Mouse (Mus musculus) intestine, postnatal 0 days (tissue): ENCODE measurements around the gene Gm29427. TPM values are rescaled to one million over a fixed set of nuclear protein-coding genes. Genes with fewer than 3 reads are reported as not detected.

ENCODE experiments used
- ATAC-seq: fragments of 200-750 bp; cut with Nextera tagmentation; 2 replicates; pipeline ENCODE4 v1.8.0; 2017; ENCODE audit warnings: mild to moderate bottlenecking, moderate TSS enrichment, moderate library complexity
- H3K27ac ChIP-seq: fragments of 300-500 bp; sonication (generic); 2 replicates; pipeline ENCODE4 v1.5.1; 2014; ENCODE audit warnings: mild to moderate bottlenecking, low read depth, low read length, moderate library complexity
- H3K27me3 ChIP-seq: fragments of 300-500 bp; sonication (generic); replicated peaks from 2 replicates; pipeline ENCODE4 v1.6.1; 2014; ENCODE audit warnings: low read length, mixed read lengths; ENCODE audit not compliant: control insufficient read depth, insufficient read depth
- H3K36me3 ChIP-seq: fragments of 300-500 bp; sonication (generic); 2 replicates; pipeline ENCODE4 v1.6.1; 2014; ENCODE audit warnings: mild to moderate bottlenecking, moderate library complexity; ENCODE audit not compliant: control insufficient read depth, insufficient read depth
- H3K4me1 ChIP-seq: fragments of 300-500 bp; sonication (generic); replicated peaks from 2 replicates; pipeline ENCODE4 v1.6.1; 2014; ENCODE audit warnings: antibody characterized with exemption, low read length, mixed read lengths; ENCODE audit not compliant: control insufficient read depth, insufficient read depth
- H3K4me2 ChIP-seq: fragments of 300-500 bp; sonication (generic); replicated peaks from 2 replicates; pipeline ENCODE4 v1.6.1; 2014; ENCODE audit warnings: low read depth, mild to moderate bottlenecking, moderate library complexity
- H3K4me3 ChIP-seq: fragments of 300-500 bp; sonication (generic); 2 replicates; pipeline ENCODE4 v1.5.1; 2014; ENCODE audit warnings: low read depth, low read length
- H3K9ac ChIP-seq: fragments of 300-500 bp; sonication (generic); 2 replicates; pipeline ENCODE4 v1.6.1; 2014; ENCODE audit warnings: mild to moderate bottlenecking, low read depth, low read length
- H3K9me3 ChIP-seq: fragments of 300-500 bp; sonication (generic); 2 replicates; pipeline ENCODE4 v1.6.1; 2016; ENCODE audit warnings: mixed run types; ENCODE audit not compliant: control insufficient read depth
- CTCF ChIP-seq: sonication (generic); IDR thresholded peaks from 2 replicates; pipeline ENCODE4 v1.5.1; 2016; ENCODE audit warnings: low read depth, mild to moderate bottlenecking, control low read depth, antibody characterized with exemption, moderate library complexity
- WGBS: fragments of 180-500 bp; shearing (Covaris S2); extraction: QIAGEN DNeasy Blood & Tissue Kit; methylation state at CpG from one replicate; pipeline ENCODE4 v1.1.7; 2014; 5-methylcytosine and 5-hydroxymethylcytosine counted together
- polyA plus RNA-seq: library from polyadenylated mRNA; unstranded; fragments of >200 nt; fragmentation: Nextera tagmentation; extraction: Ambion mirVana; gene quantifications from 2 replicates; pipeline ENCODE4 v1.2.1, GENCODE M21; 2015

Gm29427 gene
- 0.20 and 0.48 TPM in 2 replicates for polyA plus RNA-seq

DNA sequence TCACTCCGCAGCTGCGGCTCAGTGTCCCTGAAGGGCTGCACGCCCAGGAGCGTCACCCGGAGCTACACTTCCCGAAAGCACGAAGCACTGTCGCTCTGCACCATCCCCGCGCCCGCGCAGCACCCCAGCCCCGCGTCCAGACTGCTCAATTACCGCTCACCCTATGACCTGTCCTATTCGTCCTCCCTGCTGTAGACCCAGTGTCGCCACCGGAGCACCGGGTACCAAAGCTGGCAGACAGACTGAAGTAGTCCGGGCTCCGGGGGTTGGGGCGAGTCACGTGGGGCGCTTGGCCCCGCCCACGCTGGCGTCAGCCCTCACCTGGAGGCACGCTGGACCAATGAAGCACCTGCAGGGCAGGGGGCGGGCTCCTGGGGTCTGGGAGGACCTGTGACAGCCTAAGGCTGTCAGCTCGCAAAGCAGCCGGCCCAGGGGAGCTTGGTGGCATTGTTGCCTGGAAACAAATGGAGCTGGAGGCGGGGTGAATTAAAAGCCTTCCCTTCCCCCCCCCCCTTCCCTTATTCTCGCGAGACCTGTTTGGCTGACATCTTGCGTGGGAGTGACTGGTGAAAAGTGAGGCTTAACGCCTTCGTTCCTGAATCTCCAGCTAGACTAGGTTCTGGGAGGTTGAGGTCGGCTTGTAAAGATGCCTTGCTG is at the start of gene Gm29427:
TSS of gene Gm29427 (minus strand) at position 239 of the 657 bp plus-strand sequence.
- Histone ChIP-seq H3K4me1 (0 out of 2 replicates have a peak, but pooled peaks cover 4% of the 10 kb centered on the region), H3K27me3 (no peaks in the 10 kb centered on the region), H3K4me3 (peak within 1 kb of the TSS; percentile 98), H3K4me2 (peak within 1 kb of the TSS; percentile 90), H3K27ac (peak within 1 kb of the TSS; percentile 92), H3K9ac (peak within 1 kb of the TSS; percentile 96), H3K36me3 (0 out of 2 replicates have a peak, but pooled peaks cover 17% of the 10 kb centered on the region), H3K9me3 (no peaks in the 10 kb centered on the region)
- peak; percentile 20; the same call in 1 of the 2 replicates for TF ChIP-seq CTCF
- peak; percentile 98 for ATAC-seq
- WGBS: under 1% methylated on average over 38 of the region's 38 CpGs

GRCm38 (mm10) chr1:130764027-130764461 is 48.4 kb upstream of the Gm29427 start:
- Histone ChIP-seq H3K9me3 (no peaks in the 10 kb centered on the region), H3K27ac (peak overlapping the region; percentile 46; the same call in 1 of the 2 replicates), H3K4me1 (no peaks in the 10 kb centered on the region), H3K4me3 (no peak overlapping the region), H3K36me3 (no peaks in the 10 kb centered on the region), H3K4me2 (peak overlapping the region; percentile 43), H3K27me3 (no peaks in the 10 kb centered on the region), H3K9ac (no peak overlapping the region)
- peak; percentile 92 for ATAC-seq
- WGBS: 32% methylated on average over 12 of the region's 12 CpGs
- TF ChIP-seq CTCF: no peak

DNA sequence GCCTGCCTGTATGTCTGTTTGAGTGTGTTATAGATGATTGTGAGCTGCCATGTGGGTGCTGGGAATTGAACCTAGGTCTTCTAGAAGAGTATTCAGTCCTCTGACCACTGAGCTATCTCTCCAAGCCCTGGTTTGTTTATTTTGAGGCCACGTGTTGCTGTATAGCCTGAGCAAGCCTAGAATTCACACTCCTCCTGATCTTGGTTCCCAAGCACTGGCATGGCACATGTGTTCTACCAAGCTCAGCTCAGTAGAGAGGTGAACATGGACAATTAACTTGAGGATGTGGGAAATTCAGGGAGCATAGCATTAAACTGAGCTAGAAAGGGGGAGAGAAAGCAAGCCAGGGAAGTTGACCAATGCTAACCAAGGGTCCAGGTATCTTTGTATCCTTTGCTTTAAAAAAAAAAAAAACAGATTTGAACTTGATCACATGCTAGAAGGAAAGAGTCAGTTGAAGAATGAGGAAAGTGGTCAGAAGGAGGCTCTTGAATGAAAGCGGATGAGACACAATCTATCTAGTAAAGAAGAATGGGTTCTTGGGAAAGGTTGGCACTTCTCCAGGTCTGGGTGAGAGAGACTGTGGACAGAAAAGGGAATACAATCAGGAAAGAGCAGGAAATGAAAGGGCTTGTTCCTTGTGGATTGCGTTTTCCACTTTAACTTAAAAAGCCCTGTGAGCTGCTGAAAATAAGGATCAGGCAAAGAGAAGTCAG is 46.6 kb upstream of the Gm29427 start:
- Histone ChIP-seq H3K4me1 (no peaks in the 10 kb centered on the region), H3K9ac (no peak overlapping the region), H3K27me3 (no peaks in the 10 kb centered on the region), H3K36me3 (no peaks in the 10 kb centered on the region), H3K27ac (no peak overlapping the region), H3K4me3 (no peak overlapping the region), H3K9me3 (no peaks in the 10 kb centered on the region), H3K4me2 (no peak overlapping the region)
- 52% methylated on average over 3 of the region's 3 CpGs for WGBS
- ATAC-seq: no peak
- no peak for TF ChIP-seq CTCF

DNA sequence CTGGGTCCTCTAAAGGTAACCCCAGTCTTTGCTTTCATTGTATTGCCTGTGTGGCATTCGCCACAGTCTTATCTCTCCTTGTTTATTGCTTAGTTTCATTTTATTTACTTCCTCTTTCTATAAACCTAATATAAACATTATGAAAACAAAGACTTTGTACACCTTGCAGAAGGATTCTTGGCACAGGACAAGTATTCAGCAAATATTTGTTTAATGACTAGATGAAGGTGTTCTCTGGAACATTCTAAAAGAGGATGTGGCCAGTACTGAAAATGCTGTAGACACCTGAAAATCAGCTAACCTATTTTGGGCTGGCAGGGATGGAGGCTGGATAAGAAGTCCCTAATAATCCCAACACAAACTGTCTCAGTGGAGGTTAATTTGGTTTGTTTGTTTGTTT is 46.0 kb upstream of the Gm29427 start:
- H3K9me3 ChIP-seq: no peaks in the 10 kb centered on the region
- H3K4me3 ChIP-seq: no peak overlapping the region
- no peak overlapping the region for H3K9ac ChIP-seq
- 32% methylated on average over 1 of the region's 1 CpGs for WGBS
- TF ChIP-seq CTCF: no peak
- H3K4me2 ChIP-seq: no peak overlapping the region
- no peaks in the 10 kb centered on the region for H3K36me3 ChIP-seq
- no peaks in the 10 kb centered on the region for H3K27me3 ChIP-seq
- H3K4me1 ChIP-seq: no peaks in the 10 kb centered on the region
- ATAC-seq: peak; percentile 52
- no peak overlapping the region for H3K27ac ChIP-seq

DNA sequence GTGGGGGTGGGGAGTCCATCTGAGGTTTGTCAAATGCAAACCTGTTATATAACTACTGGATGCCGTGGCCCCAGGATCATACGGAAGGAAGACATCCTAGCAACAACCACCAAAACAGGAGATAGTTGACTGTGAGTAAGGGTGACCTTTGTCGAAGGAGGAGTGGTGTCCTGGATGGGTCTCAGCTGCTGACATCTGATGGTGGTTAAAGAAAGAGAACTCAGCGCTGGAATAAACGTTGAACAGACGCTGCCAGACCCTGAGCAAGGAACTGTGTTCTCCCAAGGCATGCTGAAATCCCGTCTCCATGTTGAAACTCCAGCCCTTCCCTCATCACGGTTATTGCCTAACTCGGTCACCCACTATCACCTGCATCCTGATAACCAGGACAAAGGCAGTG is 44.1 kb upstream of the Gm29427 start:
- H3K27ac ChIP-seq: no peak overlapping the region
- ATAC-seq: no peak
- TF ChIP-seq CTCF: no peak
- H3K4me3 ChIP-seq: no peak overlapping the region
- H3K36me3 ChIP-seq: no peaks in the 10 kb centered on the region
- WGBS: 32% methylated on average over 9 of the region's 9 CpGs
- no peaks in the 10 kb centered on the region for H3K9me3 ChIP-seq
- H3K9ac ChIP-seq: no peak overlapping the region
- H3K4me2 ChIP-seq: no peak overlapping the region
- no peaks in the 10 kb centered on the region for H3K27me3 ChIP-seq
- no peaks in the 10 kb centered on the region for H3K4me1 ChIP-seq

GRCm38 (mm10) chr1:130746819-130747218 is 31.2 kb upstream of the Gm29427 start:
- Histone ChIP-seq H3K27me3 (no peaks in the 10 kb centered on the region), H3K27ac (no peak overlapping the region), H3K4me3 (no peak overlapping the region), H3K4me1 (no peaks in the 10 kb centered on the region), H3K36me3 (peaks cover 26% of the 10 kb centered on the region), H3K9ac (no peak overlapping the region), H3K4me2 (no peak overlapping the region), H3K9me3 (no peaks in the 10 kb centered on the region)
- TF ChIP-seq CTCF: no peak
- ATAC-seq: no peak
- WGBS: 78% methylated on average over 3 of the region's 3 CpGs
